Mouse (Mus musculus) hindlimb bud, embryonic 11.5 days (tissue): Measurements from ENCODE around the gene Clybl.

Experiments used
- DNase-seq: peaks from one replicate; pipeline ENCODE4 v3.0.0-alpha.2; 2012; ENCODE audit warnings: low read depth, low spot score; ENCODE audit errors: extremely low spot score

Gene Clybl

GRCm38 (mm10) chr14:122350766-122351165 lies 169.3 kb downstream of the Clybl start:
- no peak for DNase-seq

GRCm38 (mm10) chr14:122357316-122357715 lies 175.8 kb downstream of the Clybl start:
- DNase-seq = no peak

GRCm38 (mm10) chr14:122358592-122358991 lies 177.1 kb downstream of the Clybl start:
- DNase-seq = no peak

GRCm38 (mm10) chr14:122359136-122359905 lies 177.8 kb downstream of the Clybl start:
- DNase-seq = no peak

GRCm38 (mm10) chr14:122361807-122362206 lies 180.3 kb downstream of the Clybl start:
- no peak for DNase-seq

GRCm38 (mm10) chr14:122363156-122363555 lies 181.7 kb downstream of the Clybl start:
- DNase-seq = no peak

- DNase-seq = no peak
These were observed 182.5 kb downstream of the Clybl start for GRCm38 (mm10) chr14:122364026-122364425.

GRCm38 (mm10) chr14:122367252-122367868 lies 185.9 kb downstream of the Clybl start:
- DNase-seq = no peak

GRCm38 (mm10) chr14:122367882-122368418 lies 186.4 kb downstream of the Clybl start:
- no peak for DNase-seq

- no peak for DNase-seq
These were observed 187.0 kb downstream of the Clybl start for GRCm38 (mm10) chr14:122368501-122368900.

- peak; percentile 54 for DNase-seq
These were observed 190.5 kb downstream of the Clybl start for GRCm38 (mm10) chr14:122371979-122372378.

- DNase-seq = no peak
These were observed 192.0 kb downstream of the Clybl start for GRCm38 (mm10) chr14:122373458-122373857.

- DNase-seq = no peak
These were observed 192.9 kb downstream of the Clybl start for GRCm38 (mm10) chr14:122374285-122374997.

GRCm38 (mm10) chr14:122375070-122375811 lies 193.7 kb downstream of the Clybl start:
- DNase-seq = no peak

GRCm38 (mm10) chr14:122376482-122377143 lies 195.1 kb downstream of the Clybl start:
- no peak for DNase-seq

GRCm38 (mm10) chr14:122377681-122378080 lies 196.2 kb downstream of the Clybl start:
- DNase-seq = no peak

GRCm38 (mm10) chr14:122379076-122379475 lies 197.6 kb downstream of the Clybl start:
- no peak for DNase-seq

GRCm38 (mm10) chr14:122379996-122380395 lies 198.5 kb downstream of the Clybl start:
- no peak for DNase-seq

- no peak for DNase-seq
These were observed 199.7 kb downstream of the Clybl start for GRCm38 (mm10) chr14:122380896-122381845.
